Mouse (Mus musculus): ENCODE measurements around the gene 1110008L16Rik.
"Not testable (repeated sequence)": the region's sequence is repeated elsewhere in the genome, so short reads cannot be mapped to it uniquely, and the experiment has no call there.

DNA sequence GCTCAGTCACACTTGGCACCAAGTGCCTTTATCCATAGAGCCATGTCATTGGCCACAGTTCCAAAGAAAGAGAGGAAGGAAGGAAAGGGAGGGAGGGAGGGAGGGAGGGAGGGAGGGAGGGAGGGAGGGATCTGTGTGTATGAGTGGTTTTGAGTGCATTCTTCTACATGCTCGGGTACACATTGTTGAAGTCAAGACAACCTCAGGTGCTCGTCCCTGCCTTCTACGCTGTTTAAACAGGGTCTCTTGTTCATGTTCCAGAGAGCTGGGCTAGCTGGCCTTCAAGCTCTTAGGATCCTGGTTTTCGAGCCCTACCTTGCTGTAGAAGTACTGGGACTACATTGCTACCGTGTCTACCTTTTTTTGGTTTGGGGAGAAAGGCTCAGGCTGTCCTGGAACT is 36.0 kb upstream of the 1110008L16Rik start:
- TF ChIP-seq POLR2A (IDR thresholded peaks at IDR 0.05; ENCODE audit: control insufficient read depth, low read depth, low read length); CTCF (IDR thresholded peaks at IDR 0.05; ENCODE audit: control insufficient read depth, insufficient read depth, insufficient replicate concordance, low read depth, low read length): not testable (repeated sequence)
